Mouse (Mus musculus) inflammation-experienced regulatory T-cells, adult 6 months (primary cell): ENCODE results near the gene Cdc25a. TPM values are rescaled to one million over a fixed set of nuclear protein-coding genes. Genes with fewer than 3 reads are reported as not detected.
A peak's percentile ranks its signal among the peaks of the same experiment; 100 is the strongest.

Experiments used
- ATAC-seq: one replicate; pipeline ENCODE4 v1.8.0; 2017
- polyA plus RNA-seq, 3 experiments: library from polyadenylated mRNA; unstranded; fragments of 100-300 nt; shearing (Covaris generic); gene quantifications; one replicate each; pipeline ENCODE4 v1.2.1; 2017

The Cdc25a gene
- polyA plus RNA-seq, 3 experiments from 2014 or later = 6.2 to 10.2 (median 8.1) TPM

- ATAC-seq = peak; percentile 67
Measured at GRCm38 (mm10) chr9:109894413-109895090, 19.2 kb downstream of the Cdc25a start.

- no peak for ATAC-seq
Measured at GRCm38 (mm10) chr9:109895593-109895992, 20.2 kb downstream of the Cdc25a start.

- no peak for ATAC-seq
Measured at GRCm38 (mm10) chr9:109896253-109897150, 21.1 kb downstream of the Cdc25a start.

- ATAC-seq = no peak
Measured at GRCm38 (mm10) chr9:109898027-109898426, 22.6 kb downstream of the Cdc25a start.

GRCm38 (mm10) chr9:109899361-109899760 lies 24.0 kb downstream of the Cdc25a start:
- ATAC-seq = no peak

GRCm38 (mm10) chr9:109899774-109900173 lies 24.4 kb downstream of the Cdc25a start:
- ATAC-seq = no peak

- ATAC-seq = no peak
Measured at GRCm38 (mm10) chr9:109900604-109901003, 25.2 kb downstream of the Cdc25a start.

- ATAC-seq = no peak
Measured at GRCm38 (mm10) chr9:109902246-109902645, 26.9 kb downstream of the Cdc25a start.

GRCm38 (mm10) chr9:109902740-109903139 lies 27.4 kb downstream of the Cdc25a start:
- no peak for ATAC-seq

- ATAC-seq = no peak
Measured at GRCm38 (mm10) chr9:109907300-109907699, 31.9 kb downstream of the Cdc25a start.

GRCm38 (mm10) chr9:109907774-109908465 lies 32.5 kb downstream of the Cdc25a start:
- ATAC-seq = no peak

- ATAC-seq = no peak
Measured at GRCm38 (mm10) chr9:109909102-109909501, 33.7 kb downstream of the Cdc25a start.

- ATAC-seq = no peak
Measured at GRCm38 (mm10) chr9:109909926-109910325, 34.5 kb downstream of the Cdc25a start.

GRCm38 (mm10) chr9:109911779-109912178 lies 36.4 kb downstream of the Cdc25a start:
- ATAC-seq = no peak

GRCm38 (mm10) chr9:109914269-109914926 lies 39.0 kb downstream of the Cdc25a start:
- ATAC-seq = no peak

- ATAC-seq = no peak
Measured at GRCm38 (mm10) chr9:109917931-109918330, 42.6 kb downstream of the Cdc25a start.

- no peak for ATAC-seq
Measured at GRCm38 (mm10) chr9:109929131-109929530, 53.8 kb downstream of the Cdc25a start.

- ATAC-seq = no peak
Measured at GRCm38 (mm10) chr9:109930063-109930462, 54.7 kb downstream of the Cdc25a start.

- no peak for ATAC-seq
Measured at GRCm38 (mm10) chr9:109930752-109931151, 55.4 kb downstream of the Cdc25a start.

GRCm38 (mm10) chr9:109931257-109932171 lies 56.1 kb downstream of the Cdc25a start, which contains the start of gene Map4:
Gene Map4 (plus strand): TSS chr9:109931460.
- peak; percentile 85 for ATAC-seq

GRCm38 (mm10) chr9:109932361-109932755 lies 57.0 kb downstream of the Cdc25a start:
- peak; percentile 10 for ATAC-seq
